Mouse (Mus musculus) spleen, adult 2 months (tissue): ENCODE results near the gene Plek.

Experiments used
- CTCF ChIP-seq: fragments of 200-500 bp; IDR thresholded peaks from 2 replicates; pipeline ENCODE4 v1.5.1; 2011; ENCODE audit warnings: mild to moderate bottlenecking, inconsistent platforms; ENCODE audit not compliant: insufficient read depth, insufficient read length, insufficient replicate concordance; ENCODE audit errors: extremely low read depth
- POLR2A ChIP-seq: fragments of 200-500 bp; IDR thresholded peaks from 2 replicates; pipeline ENCODE4 v1.6.1; 2011; ENCODE audit warnings: low read depth, low read length, inconsistent platforms

GRCm38 (mm10) chr11:16943016-16943415 is 109.2 kb downstream of the Plek start:
- TF ChIP-seq CTCF, result no peak
- TF ChIP-seq POLR2A, result no peak
